Mouse (Mus musculus) mouse embryonic stem cell (cell line): ENCODE results near the gene Il1r1.

Source experiments
- in situ Hi-C, 2 experiments: fragments of 300-500 bp; cut with MboI; formaldehyde crosslinking; loops; 1 replicate in 1 of 2; 3 replicates in 1 of 2; pipeline ENCODE4 v1.14.3; 2019 to 2020; ENCODE audit warnings: low sequenced_read_pairs in 2 of 2, low pct_unique_long_range_greater_than_20kb in 1 of 2, mixed read lengths in 1 of 2; ENCODE audit not compliant: unreplicated experiment in 1 of 2

Gene Il1r1

GRCm38 (mm10) chr1:40265301-40265835, 40.5 kb downstream of the Il1r1 start:
- in situ Hi-C loops, result no loop called here

- in situ Hi-C loops, result no loop called here
Observed at GRCm38 (mm10) chr1:40266431-40267260, 41.8 kb downstream of the Il1r1 start.

GRCm38 (mm10) chr1:40267846-40268245, 43.0 kb downstream of the Il1r1 start:
- in situ Hi-C loops, result no loop called here

GRCm38 (mm10) chr1:40268536-40268935, 43.7 kb downstream of the Il1r1 start:
- in situ Hi-C loops, result no loop called here

GRCm38 (mm10) chr1:40270415-40270814, 45.5 kb downstream of the Il1r1 start:
- in situ Hi-C loops, result no loop called here

- in situ Hi-C loops, result no loop called here
Observed at GRCm38 (mm10) chr1:40271052-40271451, 46.2 kb downstream of the Il1r1 start.

- in situ Hi-C loops, result no loop called here
Observed at GRCm38 (mm10) chr1:40271486-40272055, 46.7 kb downstream of the Il1r1 start.

GRCm38 (mm10) chr1:40272204-40272603, 47.3 kb downstream of the Il1r1 start:
- in situ Hi-C loops, result no loop called here

- in situ Hi-C loops, result no loop called here
Observed at GRCm38 (mm10) chr1:40273491-40273890, 48.6 kb downstream of the Il1r1 start.

- in situ Hi-C loops, result no loop called here
Observed at GRCm38 (mm10) chr1:40275285-40276013, 50.6 kb downstream of the Il1r1 start.

GRCm38 (mm10) chr1:40277944-40278343, 53.1 kb downstream of the Il1r1 start:
- in situ Hi-C loops, result no loop called here

GRCm38 (mm10) chr1:40278720-40279119, 53.8 kb downstream of the Il1r1 start:
- in situ Hi-C loops, result no loop called here

GRCm38 (mm10) chr1:40279182-40279743, 54.4 kb downstream of the Il1r1 start:
- in situ Hi-C loops, result no loop called here

GRCm38 (mm10) chr1:40281950-40282349, 57.1 kb downstream of the Il1r1 start:
- in situ Hi-C loops, result no loop called here

GRCm38 (mm10) chr1:40282394-40282793, 57.5 kb downstream of the Il1r1 start:
- in situ Hi-C loops, result no loop called here

GRCm38 (mm10) chr1:40283995-40284394, 59.1 kb downstream of the Il1r1 start:
- in situ Hi-C loops, result no loop called here

- in situ Hi-C loops, result no loop called here
Observed at GRCm38 (mm10) chr1:40290489-40291255, 65.8 kb downstream of the Il1r1 start.

GRCm38 (mm10) chr1:40292231-40292630, 67.4 kb downstream of the Il1r1 start:
- in situ Hi-C loops, result no loop called here
